Mouse (Mus musculus) T-cell, adult 2 months (primary cell): Measurements from ENCODE around the gene Kcng3.

ENCODE experiments used
- DNase-seq: peaks from one replicate; pipeline ENCODE4 v3.0.0; 2022; ENCODE audit warnings: low spot score

The Kcng3 gene

GRCm38 (mm10) chr17:83631783-83632652 lies at the start of gene Kcng3:
Gene Kcng3 (minus strand): TSS chr17:83631895.
- DNase-seq = peak; percentile 47

- DNase-seq = no peak
Observed at GRCm38 (mm10) chr17:83677370-83677769, 45.7 kb upstream of the Kcng3 start.

- DNase-seq = no peak
Observed at GRCm38 (mm10) chr17:83672685-83673084, 41.0 kb upstream of the Kcng3 start.

- DNase-seq = no peak
Observed at GRCm38 (mm10) chr17:83667934-83668690, 36.4 kb upstream of the Kcng3 start.

GRCm38 (mm10) chr17:83666597-83667287 lies 35.0 kb upstream of the Kcng3 start:
- DNase-seq = no peak

GRCm38 (mm10) chr17:83664761-83665160 lies 33.1 kb upstream of the Kcng3 start:
- no peak for DNase-seq

- DNase-seq = no peak
Observed at GRCm38 (mm10) chr17:83658943-83659342, 27.2 kb upstream of the Kcng3 start.

- no peak for DNase-seq
Observed at GRCm38 (mm10) chr17:83657375-83657774, 25.7 kb upstream of the Kcng3 start.

- no peak for DNase-seq
Observed at GRCm38 (mm10) chr17:83655732-83656131, 24.0 kb upstream of the Kcng3 start.

GRCm38 (mm10) chr17:83654651-83655136 lies 23.0 kb upstream of the Kcng3 start:
- peak; percentile 84 for DNase-seq

- no peak for DNase-seq
Observed at GRCm38 (mm10) chr17:83653635-83654034, 21.9 kb upstream of the Kcng3 start.

GRCm38 (mm10) chr17:83650932-83651682 lies 19.4 kb upstream of the Kcng3 start:
- no peak for DNase-seq

GRCm38 (mm10) chr17:83649986-83650385 lies 18.3 kb upstream of the Kcng3 start:
- peak; percentile 41 for DNase-seq

GRCm38 (mm10) chr17:83647413-83647812 lies 15.7 kb upstream of the Kcng3 start:
- no peak for DNase-seq

GRCm38 (mm10) chr17:83646425-83647163 lies 14.9 kb upstream of the Kcng3 start:
- peak; percentile 39 for DNase-seq

- DNase-seq = peak; percentile 61
Observed at GRCm38 (mm10) chr17:83645226-83645808, 13.6 kb upstream of the Kcng3 start.

- DNase-seq = peak; percentile 61
Observed at GRCm38 (mm10) chr17:83637393-83637792, 5.7 kb upstream of the Kcng3 start.

- DNase-seq = no peak
Observed at GRCm38 (mm10) chr17:83636443-83636842, 4.7 kb upstream of the Kcng3 start.

GRCm38 (mm10) chr17:83632653-83633570 lies 1.2 kb upstream of the Kcng3 start:
- DNase-seq = peak; percentile 66
